Mouse (Mus musculus) kidney, embryonic 14.5 days (tissue): ENCODE results near the gene Tor1b. TPM values are rescaled to one million over a fixed set of nuclear protein-coding genes. Genes with fewer than 3 reads are reported as not detected.
A peak's percentile ranks its signal among the peaks of the same experiment; 100 is the strongest.

Experiments used
- ATAC-seq: fragments of 200-750 bp; cut with Nextera tagmentation; 2 replicates; pipeline ENCODE4 v1.8.0; 2017; ENCODE audit warnings: moderate number of reproducible peaks, mild to moderate bottlenecking, moderate TSS enrichment, moderate library complexity; ENCODE audit not compliant: low FRiP score, low TSS enrichment
- H3K27ac ChIP-seq: fragments of 300-500 bp; sonication (generic); 2 replicates; pipeline ENCODE4 v1.5.1; 2014; ENCODE audit warnings: low read depth, mild to moderate bottlenecking, low read length, moderate library complexity, mixed read lengths
- H3K27me3 ChIP-seq: fragments of 300-500 bp; sonication (generic); 2 replicates; pipeline ENCODE4 v1.6.1; 2014; ENCODE audit warnings: mild to moderate bottlenecking, low read length; ENCODE audit not compliant: control insufficient read depth, insufficient read depth
- H3K36me3 ChIP-seq: fragments of 300-500 bp; sonication (generic); 2 replicates; pipeline ENCODE4 v1.6.1; 2014; ENCODE audit warnings: low read length, mixed read lengths; ENCODE audit not compliant: control insufficient read depth, insufficient read depth
- H3K4me1 ChIP-seq: fragments of 300-500 bp; sonication (generic); 2 replicates; pipeline ENCODE4 v1.6.1; 2014; ENCODE audit warnings: low read length, mixed read lengths; ENCODE audit not compliant: control insufficient read depth, insufficient read depth
- H3K4me2 ChIP-seq: fragments of 300-500 bp; sonication (generic); replicated peaks from 2 replicates; pipeline ENCODE4 v1.6.1; 2014; ENCODE audit warnings: low read depth, mild to moderate bottlenecking, low read length
- H3K4me3 ChIP-seq: fragments of 300-500 bp; sonication (generic); 2 replicates; pipeline ENCODE4 v1.5.1; 2014; ENCODE audit warnings: mild to moderate bottlenecking, low read length
- H3K9ac ChIP-seq: fragments of 300-500 bp; sonication (generic); 2 replicates; pipeline ENCODE4 v1.6.1; 2014; ENCODE audit warnings: low read depth, mild to moderate bottlenecking, low read length, moderate library complexity
- H3K9me3 ChIP-seq: fragments of 300-500 bp; sonication (generic); 2 replicates; pipeline ENCODE4 v1.6.1; 2016; ENCODE audit warnings: low read length; ENCODE audit not compliant: control insufficient read depth
- WGBS: fragments of 180-500 bp; shearing (Covaris S2); extraction: QIAGEN DNeasy Blood & Tissue Kit; methylation state at CpG from one replicate; pipeline ENCODE4 v1.1.7; 2014; 5-methylcytosine and 5-hydroxymethylcytosine counted together
- polyA plus RNA-seq: library from polyadenylated mRNA; unstranded; fragments of >200 nt; fragmentation: Nextera tagmentation; extraction: Ambion mirVana; gene quantifications from 2 replicates; pipeline ENCODE4 v1.2.1, GENCODE M21; 2014

The Tor1b gene
- polyA plus RNA-seq: 31.0 and 39.3 TPM in 2 replicates

- H3K4me2 ChIP-seq: peak within 1 kb of the TSS; percentile 85
- H3K4me1 ChIP-seq: peaks cover 14% of the 10 kb centered on the region
- peaks cover 29% of the 10 kb centered on the region for H3K36me3 ChIP-seq
- H3K27me3 ChIP-seq: no peaks in the 10 kb centered on the region
- H3K9me3 ChIP-seq: no peaks in the 10 kb centered on the region
- H3K4me3 ChIP-seq: peak within 1 kb of the TSS; percentile 89
- ATAC-seq: peak; percentile 86
- 1% methylated on average over 60 of the region's 60 CpGs for WGBS
- peak within 1 kb of the TSS; percentile 92 for H3K9ac ChIP-seq
- peak within 1 kb of the TSS; percentile 70 for H3K27ac ChIP-seq
Observed at GRCm38 (mm10) chr2:30952824-30953490, at the start of gene Tor1b. TSS of gene Tor1b (plus strand) at chr2:30952959.

- no peak overlapping the region for H3K4me2 ChIP-seq
- H3K4me3 ChIP-seq: no peak overlapping the region
- no peaks in the 10 kb centered on the region for H3K9me3 ChIP-seq
- no peaks in the 10 kb centered on the region for H3K27me3 ChIP-seq
- no peak for ATAC-seq
- H3K27ac ChIP-seq: no peak overlapping the region
- no peaks in the 10 kb centered on the region for H3K36me3 ChIP-seq
- WGBS: 63% methylated on average over 6 of the region's 6 CpGs
- peaks cover 20% of the 10 kb centered on the region for H3K4me1 ChIP-seq
- no peak overlapping the region for H3K9ac ChIP-seq
Observed at GRCm38 (mm10) chr2:30904231-30904630, 48.5 kb upstream of the Tor1b start.

GRCm38 (mm10) chr2:30904991-30905390, 47.8 kb upstream of the Tor1b start:
- no peak overlapping the region for H3K4me2 ChIP-seq
- H3K27me3 ChIP-seq: no peaks in the 10 kb centered on the region
- 78% methylated on average over 7 of the region's 7 CpGs for WGBS
- ATAC-seq: no peak
- no peak overlapping the region for H3K4me3 ChIP-seq
- no peaks in the 10 kb centered on the region for H3K9me3 ChIP-seq
- peaks cover 20% of the 10 kb centered on the region for H3K4me1 ChIP-seq
- H3K27ac ChIP-seq: no peak overlapping the region
- no peak overlapping the region for H3K9ac ChIP-seq
- H3K36me3 ChIP-seq: no peaks in the 10 kb centered on the region

- Histone ChIP-seq H3K9me3 (no peaks in the 10 kb centered on the region), H3K27me3 (no peaks in the 10 kb centered on the region), H3K4me3 (no peak overlapping the region), H3K36me3 (no peaks in the 10 kb centered on the region), H3K4me2 (no peak overlapping the region), H3K9ac (no peak overlapping the region), H3K27ac (no peak overlapping the region), H3K4me1 (peaks cover 20% of the 10 kb centered on the region)
- ATAC-seq: no peak
- WGBS: 87% methylated on average over 8 of the region's 8 CpGs
Observed at GRCm38 (mm10) chr2:30905906-30906305, 46.9 kb upstream of the Tor1b start.

- Histone ChIP-seq H3K9me3 (no peaks in the 10 kb centered on the region), H3K27me3 (no peaks in the 10 kb centered on the region), H3K4me1 (peaks cover 16% of the 10 kb centered on the region), H3K4me3 (no peak overlapping the region), H3K27ac (no peak overlapping the region), H3K9ac (no peak overlapping the region), H3K36me3 (no peaks in the 10 kb centered on the region), H3K4me2 (no peak overlapping the region)
- WGBS: 60% methylated on average over 4 of the region's 4 CpGs
- ATAC-seq: no peak
Observed at GRCm38 (mm10) chr2:30906641-30907040, 46.1 kb upstream of the Tor1b start.

GRCm38 (mm10) chr2:30912291-30912773, 40.4 kb upstream of the Tor1b start:
- Histone ChIP-seq H3K4me2 (no peak overlapping the region), H3K4me1 (0 out of 2 replicates have a peak, but pooled peaks cover 3% of the 10 kb centered on the region), H3K27me3 (no peaks in the 10 kb centered on the region), H3K4me3 (no peak overlapping the region), H3K9ac (no peak overlapping the region), H3K9me3 (no peaks in the 10 kb centered on the region), H3K36me3 (no peaks in the 10 kb centered on the region), H3K27ac (no peak overlapping the region)
- ATAC-seq: no peak
- WGBS: 22% methylated on average over 4 of the region's 4 CpGs

GRCm38 (mm10) chr2:30913022-30913421, 39.7 kb upstream of the Tor1b start:
- H3K9ac ChIP-seq: no peak overlapping the region
- no peaks in the 10 kb centered on the region for H3K36me3 ChIP-seq
- 81% methylated on average over 8 of the region's 8 CpGs for WGBS
- H3K4me1 ChIP-seq: 0 out of 2 replicates have a peak, but pooled peaks cover 3% of the 10 kb centered on the region
- no peak overlapping the region for H3K4me3 ChIP-seq
- H3K4me2 ChIP-seq: no peak overlapping the region
- no peaks in the 10 kb centered on the region for H3K9me3 ChIP-seq
- H3K27me3 ChIP-seq: no peaks in the 10 kb centered on the region
- no peak for ATAC-seq
- H3K27ac ChIP-seq: no peak overlapping the region

GRCm38 (mm10) chr2:30914836-30915235, 37.9 kb upstream of the Tor1b start:
- H3K4me2 ChIP-seq: no peak overlapping the region
- H3K4me1 ChIP-seq: 0 out of 2 replicates have a peak, but pooled peaks cover 3% of the 10 kb centered on the region
- H3K27ac ChIP-seq: no peak overlapping the region
- WGBS: 53% methylated on average over 3 of the region's 3 CpGs
- no peak overlapping the region for H3K9ac ChIP-seq
- H3K36me3 ChIP-seq: no peaks in the 10 kb centered on the region
- no peak overlapping the region for H3K4me3 ChIP-seq
- ATAC-seq: no peak
- H3K27me3 ChIP-seq: no peaks in the 10 kb centered on the region
- no peaks in the 10 kb centered on the region for H3K9me3 ChIP-seq

GRCm38 (mm10) chr2:30915376-30915775, 37.4 kb upstream of the Tor1b start:
- no peak overlapping the region for H3K27ac ChIP-seq
- H3K4me1 ChIP-seq: 0 out of 2 replicates have a peak, but pooled peaks cover 3% of the 10 kb centered on the region
- ATAC-seq: no peak
- H3K9ac ChIP-seq: no peak overlapping the region
- H3K9me3 ChIP-seq: no peaks in the 10 kb centered on the region
- WGBS: 85% methylated on average over 5 of the region's 5 CpGs
- no peak overlapping the region for H3K4me3 ChIP-seq
- no peak overlapping the region for H3K4me2 ChIP-seq
- H3K27me3 ChIP-seq: no peaks in the 10 kb centered on the region
- H3K36me3 ChIP-seq: no peaks in the 10 kb centered on the region
